ENCODE assay signal across 28 mouse cellular contexts in the genomic region with DNA sequence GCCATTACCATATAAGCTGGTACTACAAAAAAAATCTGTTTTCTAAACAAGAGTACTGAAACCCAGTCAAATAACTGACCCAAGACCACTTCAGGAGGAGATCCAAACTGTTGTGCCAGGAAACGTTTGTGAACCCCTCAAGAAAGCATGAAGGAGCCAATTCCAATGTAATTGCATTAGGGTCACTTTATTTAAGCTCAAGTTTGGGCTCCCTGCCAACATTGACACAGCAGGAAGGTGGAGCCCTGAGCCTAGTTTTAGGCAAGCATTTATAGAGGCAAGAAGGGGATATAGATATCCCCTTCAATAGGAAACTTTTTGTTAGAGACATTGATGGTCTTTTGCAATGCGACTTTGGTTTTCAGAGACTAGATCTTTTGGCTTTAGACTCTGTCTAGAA.
DNase-seq lines count a peak whose midpoint lies in the region; ATAC-seq lines count a peak whose summit lies in the region.
"Had no signal": no experiment of that assay in that cellular context is flagged by ENCODE, and none has a peak within 500 bp of the region (broad histone marks: within the 10 kb centered on the region; RNA-seq: fewer than 3 reads in every experiment).

No protein-coding gene starts in this region.

- no peaks in the 10 kb centered on the region for H3K27me3 ChIP-seq in forebrain, embryonic 14.5 days (replicated peaks; ENCODE audit: control insufficient read depth, insufficient read depth, low read length)
- H3K27me3 ChIP-seq in forebrain, embryonic 16.5 days (replicated peaks; ENCODE audit: control insufficient read depth, insufficient read depth, low read length): no peaks in the 10 kb centered on the region
- H3K27me3 ChIP-seq: CH12.LX; embryonic facial prominence, embryonic 15.5 days; forebrain, embryonic 15.5 days; heart, embryonic 13.5 days; intestine, embryonic 15.5 days had no signal

- no peaks in the 10 kb centered on the region for H3K4me1 ChIP-seq in forebrain, embryonic 14.5 days (ENCODE audit: control insufficient read depth, insufficient read depth, low read length)
- H3K4me1 ChIP-seq in forebrain, embryonic 16.5 days (replicated peaks; ENCODE audit: control insufficient read depth, insufficient read depth, low read length): no peaks in the 10 kb centered on the region
- H3K4me1 ChIP-seq: embryonic facial prominence, embryonic 15.5 days; forebrain, embryonic 15.5 days; heart, embryonic 10.5 days; heart, embryonic 13.5 days; intestine, embryonic 15.5 days had no signal

- H3K9ac ChIP-seq in forebrain, embryonic 14.5 days (ENCODE audit: low read length): no peak overlapping the region
- H3K9ac ChIP-seq in forebrain, embryonic 16.5 days (replicated peaks; ENCODE audit: low read depth, low read length): no peak overlapping the region
- H3K9ac ChIP-seq: embryonic facial prominence, embryonic 15.5 days; forebrain, embryonic 15.5 days; heart, embryonic 13.5 days; hindbrain, embryonic 14.5 days; intestine, embryonic 15.5 days had no signal

- WGBS in forebrain, embryonic 14.5 days: 46% methylated on average over 2 of the region's 2 CpGs
- WGBS in forebrain, embryonic 16.5 days: 37% methylated on average over 2 of the region's 2 CpGs

- no peak overlapping the region for H3K4me2 ChIP-seq in forebrain, embryonic 14.5 days (ENCODE audit: low read length)
- H3K4me2 ChIP-seq in forebrain, embryonic 16.5 days (ENCODE audit: low read length): no peak overlapping the region
- H3K4me2 ChIP-seq: embryonic facial prominence, embryonic 15.5 days; forebrain, embryonic 15.5 days; heart, embryonic 13.5 days; hindbrain, embryonic 14.5 days; intestine, embryonic 15.5 days had no signal

- H3K27ac ChIP-seq in forebrain, embryonic 14.5 days (ENCODE audit: low read depth, low read length): no peak overlapping the region
- no peak overlapping the region for H3K27ac ChIP-seq in forebrain, embryonic 16.5 days (ENCODE audit: low read length)
- H3K27ac ChIP-seq: embryonic facial prominence, embryonic 15.5 days; forebrain, embryonic 15.5 days; heart, adult 2 months; heart, embryonic 10.5 days; heart, embryonic 13.5 days; hindbrain, embryonic 14.5 days; intestine, embryonic 15.5 days had no signal

- DNase-seq in forebrain, embryonic 14.5 days (ENCODE audit: low spot score): peak; percentile 28
- DNase-seq in left cerebral cortex, postnatal 4 days: peak; percentile 4
- DNase-seq in left cerebral cortex, adult 18-20 months (ENCODE audit: low spot score in 2 of 2): no peak
- DNase-seq in retina, postnatal 1 day: peak; percentile 6
- DNase-seq in retina, embryonic 14.5 days (ENCODE audit: low spot score): no peak
- DNase-seq: adrenal gland, postnatal 10 days; adrenal gland, postnatal 36 days; B cell, adult 2 months; cerebellum, adult 11 months; cerebellum, adult 2 months; cerebellum, adult 9-11 months; cerebellum, postnatal 25 days; embryo, embryonic 11 days; gastrocnemius, postnatal 10 days; gastrocnemius, postnatal 36 days; heart, adult 2 months; heart, postnatal 14 days; heart, postnatal 4 days had no signal

- H3K4me3 ChIP-seq in forebrain, embryonic 14.5 days (ENCODE audit: low read depth, low read length): no peak overlapping the region
- H3K4me3 ChIP-seq in forebrain, embryonic 16.5 days (replicated peaks; ENCODE audit: low read length): no peak overlapping the region
- H3K4me3 ChIP-seq: embryonic facial prominence, embryonic 15.5 days; forebrain, embryonic 15.5 days; heart, adult 2 months; heart, embryonic 10.5 days; heart, embryonic 13.5 days; intestine, embryonic 15.5 days had no signal

- H3K9me3 ChIP-seq in forebrain, embryonic 14.5 days (replicated peaks; ENCODE audit: control insufficient read depth, low read length): no peaks in the 10 kb centered on the region
- no peaks in the 10 kb centered on the region for H3K9me3 ChIP-seq in forebrain, embryonic 16.5 days (ENCODE audit: control insufficient read depth, low read length)
- H3K9me3 ChIP-seq: embryonic facial prominence, embryonic 15.5 days; forebrain, embryonic 15.5 days; G1E; heart, embryonic 10.5 days; heart, embryonic 13.5 days; intestine, embryonic 15.5 days had no signal

- no peaks in the 10 kb centered on the region for H3K36me3 ChIP-seq in forebrain, embryonic 14.5 days (ENCODE audit: control insufficient read depth, insufficient read depth, low read length)
- H3K36me3 ChIP-seq in forebrain, embryonic 16.5 days (ENCODE audit: control insufficient read depth, insufficient read depth): no peaks in the 10 kb centered on the region
- H3K36me3 ChIP-seq: embryonic facial prominence, embryonic 15.5 days; forebrain, embryonic 15.5 days; G1E; heart, embryonic 10.5 days; heart, embryonic 13.5 days; intestine, embryonic 15.5 days had no signal

- intact Hi-C loops in left cerebral cortex, postnatal 4 days (cut with DNase I): no loop called here

- ATAC-seq in forebrain, embryonic 14.5 days: no peak
- no peak for ATAC-seq in forebrain, embryonic 16.5 days
- ATAC-seq: forebrain, embryonic 15.5 days; intestine, embryonic 15.5 days; Patski had no signal

Comparison
In these comparisons a context has a peak if more than half of its experiments do, and no peak if none do; other contexts are left out.
1. DNase-seq: peak in forebrain, embryonic 14.5 days (single experiment), left cerebral cortex, postnatal 4 days (single experiment) and retina, postnatal 1 day (single experiment); none in left cerebral cortex, adult 18-20 months (0 of 2) and retina, embryonic 14.5 days (single experiment).